Mouse (Mus musculus) cerebellum, postnatal 4 days (tissue): ENCODE measurements around the gene Gabbr1.
A peak's percentile ranks its signal among the peaks of the same experiment; 100 is the strongest.

Experiments used
- DNase-seq, 2 experiments: peaks; one replicate each; pipeline ENCODE4 v3.0.0; 2022; ENCODE audit warnings: low spot score in 2 of 2, mixed read lengths in 1 of 2

The Gabbr1 gene

DNA sequence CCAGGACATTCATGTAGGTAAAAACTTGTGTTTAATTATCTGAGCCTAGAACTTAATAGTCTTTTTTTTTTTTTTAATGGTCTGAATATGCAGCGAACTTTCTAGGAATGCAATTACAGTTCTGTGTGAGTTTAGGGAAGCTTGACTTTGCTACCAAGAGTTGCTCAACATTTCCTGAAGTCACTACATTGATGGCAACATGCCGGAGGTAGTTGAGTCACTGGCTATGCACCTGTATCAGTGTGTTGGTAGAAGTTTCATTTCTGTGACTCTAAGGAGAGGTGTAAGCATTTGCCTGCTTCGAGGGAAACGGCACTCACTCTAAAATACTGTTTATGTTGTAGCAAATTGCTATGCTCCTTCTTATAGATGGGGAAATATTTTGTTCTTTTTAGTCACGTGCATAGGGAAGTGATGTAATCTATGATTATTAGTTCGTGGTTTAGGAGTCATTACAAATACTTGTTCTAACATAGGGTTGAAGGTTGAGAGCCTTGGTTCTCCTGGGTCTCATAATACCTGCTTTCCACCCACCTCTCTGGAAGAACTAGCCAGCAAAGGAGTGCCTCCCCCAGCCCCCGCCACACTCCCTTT is 1.0 kb upstream of the Gabbr1 start:
- DNase-seq: no peak

DNA sequence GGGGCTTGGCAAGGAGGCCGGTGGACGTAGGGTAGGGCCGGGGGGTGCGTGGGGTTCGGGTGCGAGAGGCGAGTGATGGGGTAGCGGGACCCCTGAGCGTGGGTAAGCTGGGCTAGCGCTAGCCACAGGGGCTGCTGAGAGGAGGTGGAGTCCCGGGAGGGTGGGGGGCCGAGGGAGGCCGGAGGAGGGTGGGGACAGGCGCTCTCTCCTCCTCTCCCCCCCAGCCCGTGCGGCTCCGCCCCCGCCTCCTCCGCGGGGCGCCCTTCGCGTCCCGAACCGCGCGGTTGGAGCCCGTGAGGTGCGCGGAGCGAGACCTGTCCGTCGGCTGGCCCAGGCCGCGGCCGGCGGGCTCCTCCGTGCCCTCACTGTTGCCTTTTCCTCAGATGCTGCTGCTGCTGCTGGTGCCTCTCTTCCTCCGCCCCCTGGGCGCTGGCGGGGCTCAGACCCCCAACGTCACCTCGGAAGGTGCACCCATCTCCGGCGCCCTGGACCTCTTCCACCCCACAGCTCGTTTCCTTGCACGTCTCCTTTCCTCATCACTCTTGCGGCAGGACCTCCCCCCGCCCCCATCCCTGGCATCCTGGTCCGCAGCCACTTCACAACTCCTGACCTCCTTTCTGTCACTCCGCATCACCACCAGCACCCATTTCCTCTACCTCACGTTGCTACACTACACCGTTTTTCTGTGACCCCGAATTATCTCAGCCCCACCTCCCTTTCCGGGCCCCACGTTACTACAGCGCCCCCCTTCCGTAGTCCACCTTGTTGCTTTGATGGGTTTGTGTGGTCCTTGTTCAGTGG is 746 bp downstream of the Gabbr1 start:
- peak; percentile 23 to 49 for DNase-seq

DNA sequence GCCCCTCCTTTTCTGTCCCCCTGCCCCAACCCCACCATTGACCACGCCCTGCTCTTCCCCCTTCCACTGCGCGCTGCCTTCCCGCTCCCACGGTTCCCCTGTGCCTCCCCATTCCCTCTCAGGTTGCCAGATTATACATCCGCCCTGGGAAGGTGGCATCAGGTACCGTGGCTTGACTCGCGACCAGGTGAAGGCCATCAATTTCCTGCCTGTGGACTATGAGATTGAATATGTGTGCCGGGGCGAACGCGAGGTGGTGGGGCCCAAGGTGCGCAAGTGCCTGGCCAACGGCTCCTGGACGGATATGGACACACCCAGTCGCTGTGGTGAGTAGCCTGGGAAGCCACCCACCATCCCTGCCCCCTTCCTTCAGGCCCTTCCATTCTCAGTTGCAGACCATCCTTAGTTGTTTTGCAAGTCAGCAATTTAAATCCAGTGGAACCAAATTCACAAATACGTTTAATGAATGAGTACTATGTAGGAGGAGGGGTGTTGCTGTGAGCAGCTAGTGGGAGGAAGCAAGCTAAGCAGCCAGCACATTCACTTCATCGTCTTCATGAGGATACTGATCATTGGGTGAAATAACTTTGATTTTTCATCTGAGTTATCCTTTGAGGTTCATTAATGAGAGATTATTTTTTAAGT is 1.7 kb downstream of the Gabbr1 start:
- peak in 1 of 2 experiments; percentile 20 for DNase-seq

DNA sequence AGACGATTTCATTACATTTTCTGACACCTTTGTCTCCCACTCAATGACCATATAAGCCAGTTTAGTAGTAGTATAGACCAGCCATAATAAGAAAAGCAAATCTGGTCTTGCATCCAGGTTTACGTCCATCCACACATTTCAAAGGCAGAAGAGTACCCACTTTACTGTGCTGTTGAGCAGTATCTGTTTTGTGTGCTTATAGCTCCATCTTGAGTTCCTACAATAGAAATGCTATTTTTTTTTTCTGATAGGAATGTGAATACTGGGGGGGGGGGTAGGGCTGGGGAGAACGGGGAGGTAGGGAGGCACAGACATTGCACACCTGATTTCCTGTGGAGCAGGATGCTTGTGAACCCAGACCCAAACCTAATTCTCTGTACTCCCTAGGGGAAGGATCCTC is 2.2 kb downstream of the Gabbr1 start:
- DNase-seq: no peak

DNA sequence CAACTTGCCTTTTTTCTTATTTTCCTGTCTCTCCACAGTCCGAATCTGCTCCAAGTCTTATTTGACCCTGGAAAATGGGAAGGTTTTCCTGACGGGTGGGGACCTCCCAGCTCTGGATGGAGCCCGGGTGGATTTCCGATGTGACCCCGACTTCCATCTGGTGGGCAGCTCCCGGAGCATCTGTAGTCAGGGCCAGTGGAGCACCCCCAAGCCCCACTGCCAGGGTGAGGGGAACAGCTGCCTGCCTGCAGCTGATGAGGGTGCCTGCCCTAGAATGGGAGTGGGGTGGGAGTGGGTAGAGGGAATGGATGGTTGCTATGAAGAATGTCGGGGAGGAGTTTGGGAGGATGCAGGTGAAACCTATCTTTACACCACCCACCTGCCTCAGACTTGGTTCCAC is 2.6 kb downstream of the Gabbr1 start:
- DNase-seq: no peak

DNA sequence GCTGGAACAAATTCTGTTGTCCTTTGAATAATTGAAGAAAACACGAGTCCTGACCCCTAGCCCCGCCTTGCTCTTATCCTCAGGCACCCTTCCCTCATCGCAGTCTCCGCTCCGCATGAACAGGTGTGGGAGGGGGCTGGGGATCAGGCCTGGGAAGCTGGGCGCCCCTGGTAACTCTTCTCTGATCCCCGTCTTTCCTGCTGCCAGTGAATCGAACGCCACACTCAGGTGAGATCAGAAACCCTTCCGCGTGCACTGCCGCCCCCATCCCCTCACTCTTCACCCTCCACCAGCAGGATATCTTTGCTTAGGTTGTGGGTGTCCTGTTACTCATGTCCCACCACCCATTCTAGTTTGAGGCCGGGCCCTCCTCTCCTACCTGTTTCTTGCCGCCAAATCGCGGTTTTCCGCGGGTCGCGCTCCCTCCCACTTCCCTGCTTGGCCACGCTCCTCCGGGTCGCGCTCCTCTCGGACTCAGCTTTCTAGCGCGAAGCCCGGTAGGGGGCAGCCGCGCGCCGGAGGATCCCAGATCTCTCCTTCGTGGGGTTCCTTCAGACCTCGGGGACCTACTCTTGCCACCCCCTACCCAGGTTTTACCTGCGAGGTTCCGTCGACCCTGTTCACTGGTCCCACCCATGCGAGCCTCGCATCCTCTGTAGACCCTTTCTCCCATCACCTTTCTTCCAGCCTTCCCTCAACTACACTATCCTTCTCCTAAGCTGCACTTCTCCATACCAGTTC is 4.0 kb downstream of the Gabbr1 start:
- DNase-seq: peak; percentile 75 to 86

DNA sequence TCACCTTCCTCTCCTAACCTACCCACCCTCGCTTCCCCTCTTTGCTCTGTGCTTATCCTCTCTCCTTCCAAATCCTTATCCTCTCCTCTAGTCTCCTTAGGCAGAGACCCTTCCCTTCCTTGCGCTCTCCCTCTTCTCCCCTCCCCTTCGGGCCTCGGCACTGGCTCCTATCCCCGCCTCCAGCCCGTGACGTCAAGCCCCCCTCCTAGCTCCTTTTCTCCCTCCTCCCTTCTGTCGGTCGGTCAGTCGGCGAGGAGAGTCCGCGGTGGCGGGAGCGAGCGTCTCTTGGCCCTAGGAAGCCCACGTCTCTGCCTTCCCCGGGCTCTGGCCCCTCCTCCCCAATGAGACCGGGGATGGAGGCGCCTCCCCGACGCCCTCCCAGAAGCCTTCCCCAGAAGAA is 4.6 kb downstream of the Gabbr1 start:
- peak; percentile 78 to 83 for DNase-seq

DNA sequence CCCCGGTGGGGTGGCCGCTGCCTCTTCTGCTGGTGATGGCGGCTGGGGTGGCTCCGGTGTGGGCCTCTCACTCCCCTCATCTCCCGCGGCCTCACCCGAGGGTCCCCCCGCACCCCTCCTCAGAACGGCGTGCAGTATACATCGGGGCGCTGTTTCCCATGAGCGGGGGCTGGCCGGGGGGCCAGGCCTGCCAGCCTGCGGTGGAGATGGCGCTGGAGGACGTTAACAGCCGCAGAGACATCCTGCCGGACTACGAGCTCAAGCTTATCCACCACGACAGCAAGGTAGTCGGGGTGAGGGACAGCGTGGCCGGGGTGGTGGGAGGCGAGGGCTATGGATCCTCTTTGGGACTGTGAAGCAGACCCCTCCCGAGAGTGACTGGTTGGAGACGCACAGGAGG is 5.1 kb downstream of the Gabbr1 start:
- DNase-seq: peak; percentile 25 to 32

DNA sequence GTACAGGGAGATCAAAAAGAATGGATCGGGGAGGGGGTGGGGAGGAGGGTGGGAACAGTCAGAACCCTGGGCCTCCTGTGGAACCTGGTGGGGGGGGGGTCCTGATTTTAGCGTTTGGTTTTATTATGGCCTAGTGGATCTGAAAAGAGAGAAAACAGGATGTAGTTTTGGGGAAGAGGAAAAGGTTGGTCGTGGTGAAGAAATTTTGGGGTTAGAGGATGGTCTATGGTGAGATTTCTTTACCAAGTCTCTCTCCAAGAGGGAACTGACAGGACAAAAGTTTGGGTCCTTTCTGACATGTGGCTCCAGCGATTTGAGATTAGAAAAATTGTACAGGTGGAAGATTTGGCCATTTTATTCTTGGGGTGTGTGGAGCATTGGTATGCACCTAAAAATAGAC is 6.0 kb downstream of the Gabbr1 start:
- no peak for DNase-seq

DNA sequence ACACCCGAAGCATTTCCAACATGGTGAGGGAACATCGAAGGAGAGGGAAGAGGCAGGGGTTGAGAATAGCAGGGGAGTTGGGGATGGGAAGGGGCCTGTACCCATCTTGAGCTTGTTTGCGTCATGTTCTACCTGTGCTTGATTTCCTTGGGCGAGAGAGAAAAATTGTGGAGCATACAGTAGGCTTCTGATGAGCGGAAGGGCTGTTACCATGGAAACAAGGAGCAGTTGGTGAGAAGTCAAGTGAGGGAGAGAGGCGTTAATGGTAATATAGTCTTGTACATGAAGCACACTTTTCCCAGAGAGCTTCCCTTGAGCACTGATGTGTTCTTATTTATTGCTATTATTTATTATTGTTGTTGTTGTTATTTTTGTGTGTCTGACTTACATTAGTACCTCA is 11.2 kb downstream of the Gabbr1 start:
- no peak for DNase-seq

DNA sequence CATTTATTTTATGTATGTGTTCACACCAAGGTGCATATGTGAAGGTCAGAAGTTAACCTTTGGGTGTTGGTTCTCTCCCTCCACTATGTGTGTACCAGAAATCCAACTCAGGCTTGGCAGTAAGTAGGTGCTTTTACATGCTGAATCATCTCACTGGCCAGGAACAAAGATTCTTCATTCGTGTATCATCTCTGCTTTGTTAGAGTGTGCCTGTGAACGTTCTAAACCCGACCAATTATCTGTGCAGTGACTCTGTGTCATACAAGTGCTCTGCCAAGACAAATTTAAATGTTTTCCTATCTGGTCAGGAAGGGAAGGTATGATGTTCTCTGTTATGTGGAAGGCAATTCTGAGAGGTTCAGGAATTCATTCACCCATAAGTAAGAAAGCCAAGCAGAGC is 15.7 kb downstream of the Gabbr1 start:
- DNase-seq: no peak

DNA sequence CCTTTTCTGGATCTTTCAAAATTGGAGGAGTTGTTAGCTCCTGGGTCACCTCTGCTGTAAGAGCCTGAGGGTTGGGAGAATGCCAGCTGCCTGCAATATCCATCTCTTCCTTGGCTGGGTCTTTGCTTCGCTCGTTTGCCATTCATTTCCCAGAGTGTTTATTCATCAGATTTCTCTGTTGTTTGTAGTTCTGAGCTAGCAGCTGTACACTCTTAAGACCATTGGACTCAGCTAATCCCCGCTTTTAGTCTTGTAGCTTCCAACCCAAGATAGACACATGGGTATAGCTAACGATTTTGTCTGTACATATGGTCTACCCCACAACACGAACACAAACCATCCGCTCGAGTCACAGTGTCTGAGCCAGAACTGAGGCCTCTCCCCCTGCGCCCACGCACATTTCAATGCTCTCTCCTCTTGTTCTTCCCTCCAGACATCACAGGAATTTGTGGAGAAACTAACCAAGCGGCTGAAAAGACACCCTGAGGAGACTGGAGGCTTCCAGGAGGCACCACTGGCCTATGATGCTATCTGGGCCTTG is 16.4 kb downstream of the Gabbr1 start:
- no peak for DNase-seq

DNA sequence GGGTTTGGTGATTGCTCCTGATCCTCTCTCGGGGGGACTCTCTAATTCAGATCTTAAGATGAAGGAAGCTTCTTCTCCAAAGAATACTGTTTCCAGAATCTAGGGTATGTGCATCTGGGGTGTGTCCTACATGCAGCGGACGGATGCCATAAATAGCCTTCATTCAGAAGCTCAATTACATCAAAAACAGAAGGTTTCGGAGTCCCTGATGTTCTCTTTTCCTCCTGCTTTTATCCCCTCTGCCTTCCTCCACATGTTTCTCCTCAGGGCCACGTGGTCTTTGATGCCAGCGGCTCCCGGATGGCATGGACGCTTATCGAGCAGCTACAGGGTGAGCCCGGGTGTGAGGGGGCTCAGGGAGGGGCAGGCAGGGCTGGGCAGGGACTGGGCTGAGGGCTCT is 17.3 kb downstream of the Gabbr1 start:
- DNase-seq: no peak

DNA sequence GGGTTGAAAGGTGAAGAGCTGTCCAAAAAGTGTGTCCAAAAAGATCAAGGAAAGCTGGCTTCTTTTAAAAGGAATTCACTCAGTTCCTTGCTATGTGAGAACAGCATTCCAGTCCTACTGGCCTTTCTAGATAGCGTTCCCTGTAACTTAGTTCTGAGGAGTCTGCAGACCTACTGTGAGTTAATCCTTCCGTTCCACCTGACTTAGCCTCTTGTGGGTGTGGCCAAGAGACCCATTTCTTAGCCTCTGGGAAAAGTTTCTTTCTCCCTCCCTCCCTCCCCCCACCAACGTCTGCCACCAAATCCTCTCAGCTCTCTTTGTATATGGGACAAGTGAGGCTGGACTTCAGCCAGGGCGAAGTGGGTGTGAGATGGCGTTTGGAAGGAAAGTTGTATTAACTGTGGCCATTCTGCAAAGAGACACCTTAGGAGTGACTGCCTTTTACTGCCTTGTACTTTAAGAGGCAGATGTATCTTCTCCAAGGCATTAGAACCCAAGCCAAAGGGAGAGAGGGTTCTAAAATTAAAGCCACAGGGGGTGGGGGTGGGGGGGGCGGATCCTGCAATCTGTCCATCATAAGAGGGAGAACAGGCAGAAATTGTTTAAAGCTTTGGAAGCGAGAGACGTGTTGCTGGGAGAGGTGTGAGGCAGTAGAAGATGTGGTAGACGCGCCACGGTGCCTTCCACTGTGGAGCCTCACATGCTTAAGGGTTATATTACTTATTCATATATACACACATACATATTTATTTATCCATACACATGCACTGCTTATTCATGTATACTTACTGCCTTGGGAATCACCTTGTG is 18.1 kb downstream of the Gabbr1 start:
- DNase-seq: no peak

DNA sequence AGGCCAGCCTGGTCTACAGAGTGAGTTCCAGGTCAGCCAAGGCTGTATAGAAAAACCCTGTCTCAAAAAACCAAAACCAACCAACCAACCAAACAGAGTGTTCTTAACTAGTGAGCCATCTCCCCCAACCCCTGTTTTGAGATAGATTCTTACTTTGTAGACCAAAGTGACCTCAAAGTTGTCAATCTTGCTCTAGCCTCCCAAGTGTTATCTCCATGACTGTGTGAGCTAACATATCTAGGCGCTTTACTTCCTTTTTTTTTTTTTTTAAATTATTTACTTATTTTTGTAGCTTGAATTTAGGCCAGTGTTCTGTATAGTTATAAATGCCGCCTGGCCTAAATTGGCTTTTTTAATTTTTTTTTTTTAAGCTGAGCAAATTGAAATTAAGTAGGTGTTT is 20.2 kb downstream of the Gabbr1 start:
- no peak for DNase-seq

DNA sequence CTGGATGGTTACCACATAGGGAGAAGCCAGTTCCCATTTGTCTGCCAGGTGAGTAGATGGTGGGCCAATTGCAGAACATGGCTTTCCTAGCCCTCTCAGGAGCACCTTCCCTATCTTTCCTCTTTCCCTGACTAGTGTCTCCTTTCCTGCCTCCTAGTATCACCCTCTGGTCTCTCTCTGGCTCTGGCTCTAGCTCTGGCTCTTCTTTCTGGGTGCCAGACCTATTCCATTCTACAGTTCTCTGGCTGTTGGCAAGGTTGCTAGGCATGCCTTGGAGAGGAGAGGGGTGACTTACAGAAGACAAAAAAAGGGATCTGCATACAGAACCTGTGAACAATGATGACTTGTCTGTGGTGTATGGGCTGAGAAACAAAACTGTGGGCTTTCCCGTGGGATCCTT is 22.1 kb downstream of the Gabbr1 start:
- DNase-seq: no peak

DNA sequence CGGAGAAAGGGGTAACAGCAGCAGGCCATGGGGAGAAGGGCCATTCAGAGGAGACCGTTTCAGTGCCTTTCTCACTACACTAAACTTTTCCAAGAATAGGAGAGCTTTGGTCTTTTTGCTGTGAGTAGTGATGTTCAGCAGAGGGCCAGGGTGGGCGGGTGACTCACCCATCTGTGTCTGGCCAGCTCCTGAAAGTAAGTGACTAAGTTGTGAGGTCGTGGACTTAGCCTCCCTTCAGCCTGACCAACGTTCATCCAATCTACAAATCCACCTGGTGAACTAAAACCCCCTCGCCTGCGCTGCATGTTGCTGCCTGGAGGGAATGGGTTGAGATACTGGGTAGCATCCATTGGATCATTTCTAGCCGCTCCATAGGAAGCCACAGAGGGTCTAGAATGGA is 24.4 kb downstream of the Gabbr1 start:
- DNase-seq: no peak

DNA sequence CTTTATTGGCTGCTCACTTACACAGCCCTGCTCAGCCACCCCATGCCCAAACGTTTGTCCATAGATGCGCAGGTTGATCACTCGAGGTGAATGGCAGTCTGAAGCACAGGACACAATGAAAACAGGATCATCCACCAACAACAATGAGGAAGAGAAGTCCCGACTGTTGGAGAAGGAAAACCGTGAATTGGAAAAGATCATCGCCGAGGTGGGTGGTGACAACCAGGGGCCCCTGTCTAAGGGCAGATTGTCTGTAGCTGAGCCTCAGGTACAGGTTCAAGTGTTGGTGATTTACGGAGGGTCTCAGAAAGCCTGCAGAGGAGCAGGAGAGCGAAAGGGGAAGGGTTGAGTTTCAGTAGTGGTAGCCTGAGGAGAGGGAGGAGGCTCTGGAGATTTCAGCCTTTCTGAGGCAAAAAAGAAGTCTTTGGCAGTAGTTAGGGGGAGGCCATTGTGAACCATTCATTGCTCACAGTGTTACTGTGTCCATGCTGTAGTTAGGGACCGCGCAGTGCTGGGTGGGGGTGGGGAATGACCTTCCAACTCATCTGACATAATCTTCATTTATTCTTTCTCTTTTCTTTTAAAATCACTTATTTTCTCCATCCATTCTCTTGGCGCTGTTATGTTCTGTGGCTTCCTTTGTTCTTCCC is 26.4 kb downstream of the Gabbr1 start:
- DNase-seq: no peak

DNA sequence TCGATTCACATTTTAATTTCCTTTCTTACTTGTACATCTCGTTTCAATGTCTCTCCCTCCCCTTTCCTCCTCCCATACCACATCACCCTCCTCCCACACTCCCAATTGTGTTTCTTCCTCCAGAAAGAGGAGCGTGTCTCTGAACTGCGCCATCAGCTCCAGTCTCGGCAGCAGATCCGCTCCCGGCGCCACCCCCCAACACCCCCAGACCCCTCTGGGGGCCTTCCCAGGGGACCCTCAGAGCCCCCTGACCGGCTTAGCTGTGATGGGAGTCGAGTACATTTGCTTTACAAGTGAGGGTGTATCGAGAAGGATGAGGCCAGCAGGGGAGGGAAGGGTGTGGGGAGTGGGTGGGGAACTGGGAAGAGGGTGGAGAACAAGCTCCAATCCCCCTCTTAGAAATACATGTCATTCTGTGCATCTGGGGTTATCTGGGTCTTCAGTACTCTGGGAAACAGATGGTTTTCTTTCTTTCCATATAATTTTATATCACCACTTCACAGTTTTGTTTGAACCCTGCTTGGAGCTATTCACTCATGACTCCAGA is 27.0 kb downstream of the Gabbr1 start:
- no peak for DNase-seq

DNA sequence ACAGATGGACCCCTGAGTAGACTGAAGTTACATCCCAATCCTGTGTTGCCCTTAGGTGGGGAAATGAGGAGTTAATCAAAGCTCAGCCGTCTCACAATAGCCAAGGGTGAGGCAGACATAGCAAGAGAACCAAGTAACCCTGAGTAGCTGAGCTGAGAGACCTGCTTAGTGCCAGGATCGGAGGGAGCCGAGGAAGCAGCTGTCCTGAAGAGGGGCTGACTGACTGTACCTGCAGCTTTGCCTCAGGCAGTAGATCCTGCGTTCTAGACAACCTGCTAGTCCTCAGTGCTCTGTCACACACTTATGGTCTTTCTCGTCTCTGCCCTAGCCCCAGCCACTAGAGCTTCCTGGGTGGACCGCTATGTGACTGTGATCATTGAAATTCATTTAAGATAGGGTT is 29.4 kb downstream of the Gabbr1 start:
- DNase-seq: no peak

DNA sequence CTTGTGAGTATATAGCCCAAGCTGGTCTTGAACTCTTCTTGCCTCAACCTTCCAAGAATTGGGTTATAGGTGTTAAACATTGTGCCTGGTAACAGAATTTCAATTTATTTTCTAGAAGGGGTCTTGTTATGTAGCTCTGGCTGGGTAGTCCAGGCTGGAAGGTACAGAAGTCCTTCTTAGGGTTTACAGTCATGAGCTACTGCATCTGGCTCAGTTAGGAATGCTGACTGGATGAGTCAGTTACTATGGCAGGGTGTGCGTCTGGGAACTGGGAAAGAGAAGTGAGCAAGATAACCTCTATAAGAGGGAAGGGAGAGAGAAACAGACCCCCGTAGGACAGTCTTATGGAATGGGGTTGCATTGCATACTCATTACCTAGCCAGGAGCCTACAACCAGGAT is 30.0 kb downstream of the Gabbr1 start:
- DNase-seq: no peak
